Mouse (Mus musculus) stomach, embryonic 15.5 days (tissue): ENCODE measurements around the gene P2rx4. TPM values are rescaled to one million over a fixed set of nuclear protein-coding genes. Genes with fewer than 3 reads are reported as not detected.

Experiments used
- microRNA-seq: library from miRNA; unstranded; fragments of <30 nt; microRNA quantifications from one replicate; pipeline ENCODE4, GENCODE M21; 2016
- polyA plus RNA-seq: library from polyadenylated mRNA; unstranded; fragments of >200 nt; fragmentation: Nextera tagmentation; extraction: Ambion mirVana; gene quantifications from 2 replicates; pipeline ENCODE4 v1.2.1, GENCODE M21; 2015

The P2rx4 gene
- polyA plus RNA-seq, 1 experiment from 2014 or later: 26.9 TPM

Small RNAs within 50 kb of the gene (microRNA-seq; reads per million reads assigned to microRNA genes)
- gene Mir8115: not detected

Other genes starting within 250 kb of the P2rx4 start
- gene Atp2a2, start 205.3 kb upstream of the P2rx4 start, polyA plus RNA-seq: 33.5 and 35.7 TPM in 2 replicates
- gene Ift81, start 93.0 kb upstream of the P2rx4 start, polyA plus RNA-seq: 36.2 and 37.2 TPM in 2 replicates
- 2.7 and 3.4 TPM in 2 replicates for gene P2rx7, start 63.6 kb upstream of the P2rx4 start, polyA plus RNA-seq
- gene Camkk2, start 71.9 kb downstream of the P2rx4 start, polyA plus RNA-seq: 23.2 and 25.2 TPM in 2 replicates
- gene Anapc5, start 113.8 kb downstream of the P2rx4 start, polyA plus RNA-seq: 384 and 409 TPM in 2 replicates
- gene Rnf34, start 142.5 kb downstream of the P2rx4 start, polyA plus RNA-seq: 28.4 and 32.7 TPM in 2 replicates